Mouse (Mus musculus) hindbrain, embryonic 10.5 days (tissue): Measurements from ENCODE around the gene Chp1. TPM values are rescaled to one million over a fixed set of nuclear protein-coding genes. Genes with fewer than 3 reads are reported as not detected.
"Not testable (repeated sequence)": the region's sequence is repeated elsewhere in the genome, so short reads cannot be mapped to it uniquely, and the experiment has no call there.

ENCODE experiments used
- DNase-seq: peaks from one replicate; pipeline ENCODE4 v3.0.0-alpha.2; 2017; ENCODE audit warnings: low spot score
- H3K27ac ChIP-seq: fragments of 300-500 bp; sonication (generic); 2 replicates; pipeline ENCODE4 v1.5.1; 2016; ENCODE audit warnings: mild to moderate bottlenecking, moderate library complexity
- H3K27me3 ChIP-seq: fragments of 300-500 bp; sonication (generic); 2 replicates; pipeline ENCODE4 v1.6.1; 2016; ENCODE audit warnings: mild to moderate bottlenecking; ENCODE audit not compliant: poor library complexity, insufficient read depth, severe bottlenecking
- H3K36me3 ChIP-seq: fragments of 300-500 bp; sonication (generic); 2 replicates; pipeline ENCODE4 v1.6.1; 2016; ENCODE audit warnings: mild to moderate bottlenecking, moderate library complexity
- H3K4me1 ChIP-seq: fragments of 300-500 bp; sonication (generic); replicated peaks from 2 replicates; pipeline ENCODE4 v1.6.1; 2016; ENCODE audit warnings: mild to moderate bottlenecking
- H3K4me3 ChIP-seq: fragments of 300-500 bp; sonication (generic); 2 replicates; pipeline ENCODE4 v1.5.1; 2016; ENCODE audit warnings: mild to moderate bottlenecking, moderate library complexity
- H3K9me3 ChIP-seq: fragments of 300-500 bp; sonication (generic); 2 replicates; pipeline ENCODE4 v1.6.1; 2016; ENCODE audit warnings: mild to moderate bottlenecking, moderate library complexity
- WGBS: fragments of 180-500 bp; shearing (Covaris S2); methylation state at CpG from one replicate; pipeline ENCODE4 v1.1.7; 2016; 5-methylcytosine and 5-hydroxymethylcytosine counted together
- polyA plus RNA-seq: library from polyadenylated mRNA; unstranded; fragments of >200 nt; fragmentation: Nextera tagmentation; extraction: Ambion mirVana; gene quantifications from 2 replicates; pipeline ENCODE4 v1.2.1, GENCODE M21; 2016

Gene Chp1
- polyA plus RNA-seq, 1 experiment from 2014 or later: 52.2 TPM

DNA sequence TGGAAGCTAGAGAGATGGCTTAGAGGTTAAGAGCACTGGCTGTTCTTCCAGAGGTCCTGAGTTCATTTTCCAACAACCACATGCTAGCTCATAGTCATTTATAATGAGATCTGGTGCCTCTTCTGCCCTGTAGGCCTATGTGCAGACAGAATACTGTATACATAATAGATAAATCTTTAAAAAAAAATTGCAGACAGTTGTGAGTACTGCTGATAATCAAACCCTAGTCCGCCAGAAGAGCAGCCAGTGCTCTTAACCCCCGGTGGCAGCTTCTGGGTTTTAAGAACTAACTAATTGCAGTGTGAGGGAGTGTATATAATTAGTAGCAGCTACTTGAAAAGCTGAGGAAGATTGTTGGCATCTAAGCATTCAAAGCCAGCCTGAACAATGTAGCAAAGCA lies 35.9 kb downstream of the Chp1 start:
- Histone ChIP-seq H3K9me3 (no peaks in the 10 kb centered on the region), H3K27ac (no peak overlapping the region), H3K36me3 (peaks cover 17% of the 10 kb centered on the region), H3K27me3 (no peaks in the 10 kb centered on the region), H3K4me3 (no peak overlapping the region), H3K4me1 (no peaks in the 10 kb centered on the region)
- WGBS: 87% methylated on average over 2 of the region's 2 CpGs
- no peak for DNase-seq

DNA sequence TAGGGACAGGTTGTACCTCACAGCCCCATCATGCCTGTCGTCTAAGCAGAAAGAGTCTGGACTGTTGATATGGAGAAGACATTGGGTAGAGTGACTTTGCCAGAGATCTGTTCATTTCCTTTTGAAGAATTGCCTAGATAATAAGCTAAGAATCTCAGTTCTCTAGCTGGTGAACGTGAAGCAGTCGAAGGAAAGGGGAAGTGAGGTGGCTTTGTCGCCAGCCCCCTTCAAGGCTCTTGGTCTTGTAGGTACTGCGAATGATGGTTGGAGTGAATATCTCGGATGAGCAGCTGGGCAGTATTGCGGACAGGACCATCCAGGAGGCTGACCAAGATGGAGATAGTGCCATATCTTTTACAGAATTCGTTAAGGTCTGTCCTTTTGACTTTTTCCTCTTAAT lies 36.8 kb downstream of the Chp1 start:
- no peaks in the 10 kb centered on the region for H3K4me1 ChIP-seq
- no peaks in the 10 kb centered on the region for H3K27me3 ChIP-seq
- H3K27ac ChIP-seq: no peak overlapping the region
- H3K36me3 ChIP-seq: peaks cover 14% of the 10 kb centered on the region
- no peak overlapping the region for H3K4me3 ChIP-seq
- no peak for DNase-seq
- WGBS: 91% methylated on average over 8 of the region's 8 CpGs
- no peaks in the 10 kb centered on the region for H3K9me3 ChIP-seq

GRCm38 (mm10) chr2:119587383-119587782 lies 39.9 kb downstream of the Chp1 start:
- no peak overlapping the region for H3K4me3 ChIP-seq
- H3K4me1 ChIP-seq: no peaks in the 10 kb centered on the region
- WGBS: 15% methylated on average over 4 of the region's 4 CpGs
- peaks cover 19% of the 10 kb centered on the region for H3K36me3 ChIP-seq
- H3K27me3 ChIP-seq: no peaks in the 10 kb centered on the region
- no peaks in the 10 kb centered on the region for H3K9me3 ChIP-seq
- no peak overlapping the region for H3K27ac ChIP-seq
- DNase-seq: peak; percentile 53

GRCm38 (mm10) chr2:119591247-119591646 lies 43.8 kb downstream of the Chp1 start:
- peaks cover 13% of the 10 kb centered on the region for H3K4me1 ChIP-seq
- no peaks in the 10 kb centered on the region for H3K9me3 ChIP-seq
- H3K27ac ChIP-seq: no peak overlapping the region
- H3K36me3 ChIP-seq: peaks cover 16% of the 10 kb centered on the region
- no peaks in the 10 kb centered on the region for H3K27me3 ChIP-seq
- 91% methylated on average over 3 of the region's 3 CpGs for WGBS
- no peak overlapping the region for H3K4me3 ChIP-seq
- DNase-seq: no peak

- 9% methylated on average over 7 of the region's 7 CpGs for WGBS
- DNase-seq: peak; percentile 11
- Histone ChIP-seq H3K27me3 (no peaks in the 10 kb centered on the region), H3K36me3 (peaks cover 40% of the 10 kb centered on the region), H3K27ac (peak overlapping the region; percentile 99), H3K4me1 (peaks cover 13% of the 10 kb centered on the region), H3K9me3 (no peaks in the 10 kb centered on the region), H3K4me3 (peak overlapping the region; percentile 72)
These were observed 46.2 kb downstream of the Chp1 start for GRCm38 (mm10) chr2:119593765-119594112.

DNA sequence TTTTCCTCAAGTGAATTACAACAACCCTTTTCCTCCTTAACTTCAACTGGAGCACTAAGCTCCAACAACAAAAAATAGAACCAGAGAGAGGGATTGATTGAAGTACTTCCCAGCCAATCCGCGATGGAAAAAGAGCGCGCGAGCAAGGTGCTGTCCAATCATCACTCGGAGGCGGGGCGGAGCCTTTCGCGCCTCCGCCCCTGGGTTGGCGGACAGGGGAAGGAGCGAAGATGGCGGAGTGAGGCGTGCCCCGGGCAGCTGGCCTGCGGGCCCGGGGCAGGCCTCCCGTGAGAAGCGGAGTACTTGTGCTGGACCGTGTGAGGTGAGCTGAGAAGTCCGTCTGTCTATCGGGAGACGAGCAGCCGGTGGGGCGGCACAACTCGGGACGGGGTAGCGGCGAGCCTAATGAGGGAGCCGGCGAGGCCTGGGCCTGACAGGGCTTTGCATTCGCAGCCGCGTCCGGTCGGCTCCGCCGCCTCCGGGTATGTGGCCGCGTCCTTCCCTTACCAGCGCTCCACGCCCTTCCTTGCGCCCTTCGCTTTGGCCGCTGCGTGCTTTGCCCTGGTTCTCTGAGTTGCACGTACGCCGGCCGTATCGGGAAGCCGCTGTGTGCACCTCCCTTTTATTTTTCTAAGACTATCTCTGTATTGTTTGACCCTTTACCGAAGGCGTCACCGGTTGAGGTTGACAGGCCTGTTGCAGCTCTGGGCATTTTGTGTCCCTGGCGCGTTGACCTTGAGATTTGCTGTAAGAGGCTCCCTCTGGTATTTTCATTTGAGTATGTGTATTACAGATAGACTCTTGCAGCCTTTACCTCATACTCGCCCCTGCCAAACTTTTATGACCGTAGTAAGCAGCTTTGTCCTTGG lies 46.9 kb downstream of the Chp1 start:
- Histone ChIP-seq H3K4me1 (peaks cover 13% of the 10 kb centered on the region), H3K36me3 (peaks cover 46% of the 10 kb centered on the region), H3K27me3 (no peaks in the 10 kb centered on the region), H3K9me3 (no peaks in the 10 kb centered on the region), H3K4me3 (peak overlapping the region; percentile 72), H3K27ac (peak overlapping the region; percentile 99)
- WGBS: under 1% methylated on average over 61 of the region's 61 CpGs
- peak; percentile 95 for DNase-seq

GRCm38 (mm10) chr2:119595308-119595707 lies 47.8 kb downstream of the Chp1 start:
- Histone ChIP-seq H3K9me3 (no peaks in the 10 kb centered on the region), H3K4me3 (peak overlapping the region; percentile 72), H3K27me3 (no peaks in the 10 kb centered on the region), H3K4me1 (peaks cover 13% of the 10 kb centered on the region), H3K36me3 (peaks cover 56% of the 10 kb centered on the region), H3K27ac (peak overlapping the region; percentile 99; the same call in 1 of the 2 replicates)
- 69% methylated on average over 4 of the region's 4 CpGs for WGBS
- no peak for DNase-seq

DNA sequence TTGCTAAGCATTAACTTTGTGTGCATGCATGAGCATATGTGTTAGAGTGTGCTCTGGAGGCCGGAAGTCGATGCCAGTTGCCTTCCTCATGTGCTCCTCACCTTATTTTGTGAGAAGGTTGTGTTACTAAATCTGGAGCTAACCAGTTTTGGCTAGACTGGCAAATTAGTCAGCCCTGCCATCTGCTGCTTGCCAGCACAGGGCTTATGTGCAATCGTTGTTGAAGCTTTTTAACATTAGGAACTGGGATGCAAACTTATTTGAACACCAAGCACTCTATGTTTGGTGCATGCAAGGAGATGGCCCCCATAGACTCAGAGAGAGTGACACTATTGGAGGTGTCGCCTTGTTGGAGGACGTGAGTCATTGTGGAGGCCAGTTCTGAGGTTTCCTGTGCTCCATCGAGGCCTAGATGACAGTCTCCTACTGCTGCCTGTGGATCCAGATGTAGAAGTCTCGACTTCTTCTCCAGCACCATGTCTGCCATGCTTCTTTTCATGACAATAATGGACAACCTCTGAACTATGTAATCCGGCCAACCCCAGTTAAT lies 49.4 kb downstream of the Chp1 start:
- Histone ChIP-seq H3K27ac (no peak overlapping the region), H3K36me3 (peaks cover 59% of the 10 kb centered on the region), H3K4me1 (peaks cover 13% of the 10 kb centered on the region), H3K27me3 (no peaks in the 10 kb centered on the region), H3K4me3 (no peak overlapping the region), H3K9me3 (no peaks in the 10 kb centered on the region)
- 92% methylated on average over 8 of the region's 8 CpGs for WGBS
- no peak for DNase-seq

GRCm38 (mm10) chr2:119601027-119601426 lies 53.5 kb downstream of the Chp1 start:
- Histone ChIP-seq H3K27me3 (no peaks in the 10 kb centered on the region), H3K4me1 (no peaks in the 10 kb centered on the region), H3K36me3 (peaks cover 95% of the 10 kb centered on the region), H3K4me3 (no peak overlapping the region), H3K27ac (no peak overlapping the region), H3K9me3 (no peaks in the 10 kb centered on the region)
- WGBS: 91% methylated on average over 4 of the region's 4 CpGs
- DNase-seq: no peak

GRCm38 (mm10) chr2:119601575-119601974 lies 54.1 kb downstream of the Chp1 start:
- H3K4me1 ChIP-seq, DNase-seq, H3K4me3 ChIP-seq, H3K27me3 ChIP-seq, H3K9me3 ChIP-seq, H3K27ac ChIP-seq: not testable (repeated sequence)
- H3K36me3 ChIP-seq: peaks cover 95% of the 10 kb centered on the region
- 77% methylated on average over 3 of the region's 3 CpGs for WGBS

- Histone ChIP-seq H3K4me1 (no peaks in the 10 kb centered on the region), H3K9me3 (no peaks in the 10 kb centered on the region), H3K36me3 (peaks cover 95% of the 10 kb centered on the region)
These were observed 55.0 kb downstream of the Chp1 start for GRCm38 (mm10) chr2:119602488-119602887.

GRCm38 (mm10) chr2:119603909-119604308 lies 56.4 kb downstream of the Chp1 start:
- no peak overlapping the region for H3K27ac ChIP-seq
- WGBS: 75% methylated on average over 2 of the region's 2 CpGs
- no peaks in the 10 kb centered on the region for H3K27me3 ChIP-seq
- H3K4me3 ChIP-seq: no peak overlapping the region
- no peaks in the 10 kb centered on the region for H3K9me3 ChIP-seq
- no peak for DNase-seq
- H3K36me3 ChIP-seq: peaks cover 96% of the 10 kb centered on the region
- H3K4me1 ChIP-seq: no peaks in the 10 kb centered on the region

More at GRCm38 (mm10) chr2:119602488-119602887, 55.0 kb downstream of the Chp1 start:
- no peak for DNase-seq
- Histone ChIP-seq H3K4me3 (no peak overlapping the region), H3K27ac (no peak overlapping the region), H3K27me3 (no peaks in the 10 kb centered on the region)
- 84% methylated on average over 1 of the region's 1 CpGs for WGBS

GRCm38 (mm10) chr2:119605361-119605973 lies 58.0 kb downstream of the Chp1 start:
- Histone ChIP-seq H3K27me3 (no peaks in the 10 kb centered on the region), H3K27ac (no peak overlapping the region), H3K4me3 (no peak overlapping the region), H3K4me1 (no peaks in the 10 kb centered on the region), H3K36me3 (peaks cover 96% of the 10 kb centered on the region), H3K9me3 (no peaks in the 10 kb centered on the region)
- DNase-seq: no peak
- 91% methylated on average over 6 of the region's 6 CpGs for WGBS
